Mouse (Mus musculus) embryonic facial prominence, embryonic 11.5 days (tissue): ENCODE data around the gene Dtnb. TPM values are rescaled to one million over a fixed set of nuclear protein-coding genes. Genes with fewer than 3 reads are reported as not detected.

ENCODE experiments used
- ATAC-seq: fragments of 200-750 bp; cut with Nextera tagmentation; replicated peaks from 2 replicates; pipeline ENCODE4 v1.8.0; 2017; ENCODE audit warnings: low read depth; ENCODE audit not compliant: insufficient number of reproducible peaks, low FRiP score, low TSS enrichment
- DNase-seq: peaks from one replicate; pipeline ENCODE4 v3.0.0-alpha.2; 2015; ENCODE audit warnings: low spot score
- H3K27ac ChIP-seq: fragments of 300-500 bp; sonication (generic); replicated peaks from 2 replicates; pipeline ENCODE4 v1.5.1; 2014; ENCODE audit warnings: mild to moderate bottlenecking, low read depth, low read length, control low read depth
- H3K27me3 ChIP-seq: fragments of 300-500 bp; sonication (generic); 2 replicates; pipeline ENCODE4 v1.6.1; 2014; ENCODE audit warnings: mild to moderate bottlenecking, low read length, moderate library complexity, mixed read lengths; ENCODE audit not compliant: control insufficient read depth, insufficient read depth
- H3K36me3 ChIP-seq: fragments of 300-500 bp; sonication (generic); replicated peaks from 2 replicates; pipeline ENCODE4 v1.6.1; 2014; ENCODE audit warnings: low read depth, mild to moderate bottlenecking, low read length, moderate library complexity, mixed read lengths; ENCODE audit not compliant: control insufficient read depth, insufficient read depth
- H3K4me1 ChIP-seq: fragments of 300-500 bp; sonication (generic); 2 replicates; pipeline ENCODE4 v1.6.1; 2014; ENCODE audit warnings: low read length, mixed read lengths; ENCODE audit not compliant: control insufficient read depth, insufficient read depth
- H3K4me2 ChIP-seq: fragments of 300-500 bp; sonication (generic); 2 replicates; pipeline ENCODE4 v1.6.1; 2014; ENCODE audit warnings: low read depth, mild to moderate bottlenecking, control low read depth, low read length, moderate library complexity
- H3K4me3 ChIP-seq: fragments of 300-500 bp; sonication (generic); 2 replicates; pipeline ENCODE4 v1.5.1; 2014; ENCODE audit warnings: low read depth, low read length, control low read depth
- H3K9ac ChIP-seq: fragments of 300-500 bp; sonication (generic); replicated peaks from 2 replicates; pipeline ENCODE4 v1.6.1; 2014; ENCODE audit warnings: mild to moderate bottlenecking, control low read depth, low read length
- H3K9me3 ChIP-seq: fragments of 300-500 bp; sonication (generic); replicated peaks from 2 replicates; pipeline ENCODE4 v1.6.1; 2016; ENCODE audit warnings: mild to moderate bottlenecking, low read length, inconsistent platforms, mixed read lengths; ENCODE audit not compliant: control insufficient read depth
- WGBS: fragments of 180-500 bp; shearing (Covaris S2); extraction: QIAGEN DNeasy Blood & Tissue Kit; methylation state at CpG from one replicate; pipeline ENCODE4 v1.1.7; 2014; 5-methylcytosine and 5-hydroxymethylcytosine counted together
- polyA plus RNA-seq: library from polyadenylated mRNA; unstranded; fragments of >200 nt; fragmentation: Nextera tagmentation; extraction: Ambion mirVana; gene quantifications from 2 replicates; pipeline ENCODE4 v1.2.1, GENCODE M21; 2014

Gene Dtnb
- polyA plus RNA-seq, 1 experiment from 2014 or later, result 40.4 TPM

GRCm38 (mm10) chr12:3764191-3764804 is 192.1 kb downstream of the Dtnb start:
- no peak overlapping the region for H3K27ac ChIP-seq
- H3K9ac ChIP-seq, result no peak overlapping the region
- no peaks in the 10 kb centered on the region for H3K9me3 ChIP-seq
- WGBS, result 84% methylated on average over 3 of the region's 3 CpGs
- DNase-seq (no peak), ATAC-seq (no peak)
- no peaks in the 10 kb centered on the region for H3K4me1 ChIP-seq
- H3K27me3 ChIP-seq, result no peaks in the 10 kb centered on the region
- H3K4me3 ChIP-seq, result no peak overlapping the region
- H3K4me2 ChIP-seq, result no peak overlapping the region
- no peaks in the 10 kb centered on the region for H3K36me3 ChIP-seq

GRCm38 (mm10) chr12:3767360-3767759 is 195.2 kb downstream of the Dtnb start:
- ATAC-seq (no peak), DNase-seq (no peak)
- Histone ChIP-seq H3K9me3 (no peaks in the 10 kb centered on the region), H3K4me1 (no peaks in the 10 kb centered on the region), H3K4me3 (no peak overlapping the region), H3K27ac (no peak overlapping the region), H3K9ac (no peak overlapping the region), H3K27me3 (no peaks in the 10 kb centered on the region), H3K4me2 (no peak overlapping the region), H3K36me3 (no peaks in the 10 kb centered on the region)
- 72% methylated on average over 8 of the region's 8 CpGs for WGBS

GRCm38 (mm10) chr12:3768391-3768790 is 196.2 kb downstream of the Dtnb start:
- WGBS, result 91% methylated on average over 4 of the region's 4 CpGs
- DNase-seq (no peak), ATAC-seq (no peak)
- Histone ChIP-seq H3K27ac (no peak overlapping the region), H3K9me3 (no peaks in the 10 kb centered on the region), H3K4me1 (no peaks in the 10 kb centered on the region), H3K36me3 (no peaks in the 10 kb centered on the region), H3K4me3 (no peak overlapping the region), H3K9ac (no peak overlapping the region), H3K27me3 (no peaks in the 10 kb centered on the region), H3K4me2 (no peak overlapping the region)

GRCm38 (mm10) chr12:3770546-3770945 is 198.4 kb downstream of the Dtnb start:
- H3K4me3 ChIP-seq, result no peak overlapping the region
- ATAC-seq (no peak), DNase-seq (no peak)
- H3K36me3 ChIP-seq, result no peaks in the 10 kb centered on the region
- H3K4me1 ChIP-seq, result no peaks in the 10 kb centered on the region
- H3K9me3 ChIP-seq, result no peaks in the 10 kb centered on the region
- no peak overlapping the region for H3K4me2 ChIP-seq
- WGBS, result 63% methylated on average over 2 of the region's 2 CpGs
- no peak overlapping the region for H3K9ac ChIP-seq
- no peaks in the 10 kb centered on the region for H3K27me3 ChIP-seq
- H3K27ac ChIP-seq, result no peak overlapping the region

GRCm38 (mm10) chr12:3771080-3771479 is 198.9 kb downstream of the Dtnb start:
- ATAC-seq (no peak), DNase-seq (no peak)
- no peaks in the 10 kb centered on the region for H3K4me1 ChIP-seq
- H3K27me3 ChIP-seq, result no peaks in the 10 kb centered on the region
- no peaks in the 10 kb centered on the region for H3K9me3 ChIP-seq
- H3K4me3 ChIP-seq, result no peak overlapping the region
- no peak overlapping the region for H3K27ac ChIP-seq
- H3K4me2 ChIP-seq, result no peak overlapping the region
- H3K36me3 ChIP-seq, result no peaks in the 10 kb centered on the region
- H3K9ac ChIP-seq, result no peak overlapping the region
- WGBS, result 87% methylated on average over 2 of the region's 2 CpGs

GRCm38 (mm10) chr12:3773643-3774042 is 201.5 kb downstream of the Dtnb start:
- no peak for DNase-seq
- WGBS, result 88% methylated on average over 3 of the region's 3 CpGs
- Histone ChIP-seq H3K27ac (no peak overlapping the region), H3K4me1 (no peaks in the 10 kb centered on the region), H3K9ac (no peak overlapping the region), H3K27me3 (no peaks in the 10 kb centered on the region), H3K4me2 (no peak overlapping the region), H3K9me3 (no peaks in the 10 kb centered on the region), H3K4me3 (no peak overlapping the region), H3K36me3 (no peaks in the 10 kb centered on the region)
- no peak for ATAC-seq

GRCm38 (mm10) chr12:3776015-3776414 is 203.8 kb downstream of the Dtnb start:
- no peaks in the 10 kb centered on the region for H3K27me3 ChIP-seq
- no peaks in the 10 kb centered on the region for H3K9me3 ChIP-seq
- WGBS, result 94% methylated on average over 2 of the region's 2 CpGs
- no peak overlapping the region for H3K27ac ChIP-seq
- H3K4me3 ChIP-seq, result no peak overlapping the region
- DNase-seq (no peak), ATAC-seq (no peak)
- no peak overlapping the region for H3K4me2 ChIP-seq
- H3K36me3 ChIP-seq, result no peaks in the 10 kb centered on the region
- no peak overlapping the region for H3K9ac ChIP-seq
- H3K4me1 ChIP-seq, result peaks cover under 1% of the 10 kb centered on the region; the same call in 1 of the 2 replicates

- peaks cover 6% of the 10 kb centered on the region for H3K4me1 ChIP-seq
- no peak overlapping the region for H3K4me3 ChIP-seq
- DNase-seq, result no peak
- H3K27ac ChIP-seq, result no peak overlapping the region
- no peaks in the 10 kb centered on the region for H3K36me3 ChIP-seq
- no peak for ATAC-seq
- WGBS, result 89% methylated on average over 5 of the region's 5 CpGs
- no peak overlapping the region for H3K9ac ChIP-seq
- H3K4me2 ChIP-seq, result no peak overlapping the region
- H3K9me3 ChIP-seq, result no peaks in the 10 kb centered on the region
- H3K27me3 ChIP-seq, result no peaks in the 10 kb centered on the region
These were observed 205.5 kb downstream of the Dtnb start for GRCm38 (mm10) chr12:3777682-3778081.
